In the genomic region with DNA sequence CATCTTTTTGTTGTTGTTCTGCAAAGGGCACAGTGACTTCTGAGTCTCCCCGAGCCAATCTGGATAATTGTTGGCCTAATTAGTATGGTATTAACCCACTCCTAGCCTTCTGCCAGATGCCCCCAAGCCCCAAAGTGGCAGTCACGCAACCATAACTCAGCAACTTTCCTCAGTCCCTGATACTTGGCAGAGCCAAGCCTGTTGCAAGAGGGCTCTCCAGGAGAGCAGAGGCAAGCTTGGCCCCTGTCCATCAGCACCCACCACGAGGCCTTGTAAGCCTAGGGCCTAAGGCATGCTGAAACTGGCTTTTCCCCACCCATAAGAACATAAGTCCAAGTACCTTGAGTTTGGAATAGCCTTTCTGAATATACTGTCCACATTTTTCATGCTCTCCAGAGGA, we compare ENCODE assay signal across 21 mouse cellular contexts.
DNase-seq lines count a peak whose midpoint lies in the region; ATAC-seq and TF ChIP-seq lines count a peak whose summit lies in the region.
"Had no signal": no experiment of that assay in that cellular context is flagged by ENCODE, and none has a peak within 500 bp of the region (broad histone marks: within the 10 kb centered on the region; RNA-seq: fewer than 3 reads in every experiment).

No protein-coding gene starts in this region.

- no peak overlapping the region for H3K4me2 ChIP-seq in embryonic facial prominence, embryonic 14.5 days (ENCODE audit: low read depth, low read length)
- H3K4me2 ChIP-seq in kidney, postnatal 0 days (ENCODE audit: low read length): no peak overlapping the region
- H3K4me2 ChIP-seq: heart, embryonic 11.5 days; limb, embryonic 12.5 days; liver, embryonic 11.5 days; midbrain, embryonic 13.5 days had no signal

- no peak for TF ChIP-seq CTCF in kidney, postnatal 0 days (IDR thresholded peaks at IDR 0.05; ENCODE audit: low read depth)

- no peaks in the 10 kb centered on the region for H3K27me3 ChIP-seq in embryonic facial prominence, embryonic 14.5 days (replicated peaks; ENCODE audit: control insufficient read depth, insufficient read depth, low read length)
- no peaks in the 10 kb centered on the region for H3K27me3 ChIP-seq in embryonic facial prominence, embryonic 10.5 days (replicated peaks; ENCODE audit: low read depth, poor library complexity, severe bottlenecking)
- H3K27me3 ChIP-seq in kidney, postnatal 0 days (ENCODE audit: insufficient read depth, low read length): no peaks in the 10 kb centered on the region
- H3K27me3 ChIP-seq: limb, embryonic 12.5 days; midbrain, embryonic 13.5 days had no signal

- H3K4me1 ChIP-seq in embryonic facial prominence, embryonic 14.5 days (ENCODE audit: control insufficient read depth, insufficient read depth, low read length): no peaks in the 10 kb centered on the region
- H3K4me1 ChIP-seq in embryonic facial prominence, embryonic 10.5 days: peaks cover 22% of the 10 kb centered on the region
- H3K4me1 ChIP-seq in kidney, postnatal 0 days (replicated peaks; ENCODE audit: insufficient read depth, low read length): no peaks in the 10 kb centered on the region
- H3K4me1 ChIP-seq: limb, embryonic 12.5 days; midbrain, embryonic 13.5 days had no signal

- ATAC-seq in embryonic facial prominence, embryonic 14.5 days (ENCODE audit: low read depth): 0 out of 2 replicates have a peak, but pooled peaks have one; percentile 2
- ATAC-seq in kidney, postnatal 0 days (replicated peaks; ENCODE audit: low FRiP score, low read depth): peak; percentile 54; the same call in 1 of the 2 replicates
- ATAC-seq in megakaryocyte-erythroid progenitor cell, adult 5-6 weeks (replicated peaks; ENCODE audit: low FRiP score, low TSS enrichment, poor library complexity, severe bottlenecking): no peak
- ATAC-seq: hindbrain, postnatal 0 days; intestine, embryonic 16.5 days; liver, postnatal 0 days; lung, postnatal 0 days; midbrain, embryonic 13.5 days had no signal

- H3K4me3 ChIP-seq in embryonic facial prominence, embryonic 14.5 days (ENCODE audit: low read depth, low read length): no peak overlapping the region
- H3K4me3 ChIP-seq in embryonic facial prominence, embryonic 10.5 days: no peak overlapping the region
- no peak overlapping the region for H3K4me3 ChIP-seq in kidney, postnatal 0 days (replicated peaks; ENCODE audit: low read depth, low read length)
- H3K4me3 ChIP-seq: limb, embryonic 12.5 days; midbrain, embryonic 13.5 days had no signal

- no peak for DNase-seq in embryonic facial prominence, embryonic 14.5 days (ENCODE audit: low spot score)
- no peak for DNase-seq in embryonic facial prominence, embryonic 10.5 days (ENCODE audit: low spot score)
- peak; percentile 25 for DNase-seq in retina, postnatal 1 day
- DNase-seq in retina, embryonic 14.5 days (ENCODE audit: low spot score): no peak
- no peak for DNase-seq in kidney, postnatal 0 days (ENCODE audit: low spot score)
- DNase-seq in thymus, postnatal 4 days: no peak
- DNase-seq in thymus, postnatal 10 days (ENCODE audit: low spot score in 2 of 2): no peak
- DNase-seq: adrenal gland, postnatal 10 days; cerebellum, adult 2 months; heart, adult 11 months; layer of hippocampus, postnatal 36 days; liver, postnatal 0 days; thymus, postnatal 14 days had no signal

- no peak overlapping the region for H3K9ac ChIP-seq in embryonic facial prominence, embryonic 14.5 days (ENCODE audit: low read depth, low read length)
- no peak overlapping the region for H3K9ac ChIP-seq in kidney, postnatal 0 days (ENCODE audit: low read depth, low read length)
- H3K9ac ChIP-seq: limb, embryonic 12.5 days; liver, postnatal 0 days; midbrain, embryonic 13.5 days had no signal

- WGBS in embryonic facial prominence, embryonic 14.5 days: 31% methylated on average over 3 of the region's 3 CpGs
- WGBS in embryonic facial prominence, embryonic 10.5 days: 51% methylated on average over 3 of the region's 3 CpGs
- WGBS in kidney, postnatal 0 days: 36% methylated on average over 3 of the region's 3 CpGs

- no peak overlapping the region for H3K27ac ChIP-seq in embryonic facial prominence, embryonic 14.5 days (replicated peaks; ENCODE audit: low read depth, low read length)
- H3K27ac ChIP-seq in embryonic facial prominence, embryonic 10.5 days (replicated peaks): no peak overlapping the region
- H3K27ac ChIP-seq in kidney, postnatal 0 days: no peak overlapping the region
- H3K27ac ChIP-seq: hindbrain, postnatal 0 days; limb, embryonic 12.5 days; midbrain, embryonic 13.5 days had no signal

- H3K36me3 ChIP-seq in embryonic facial prominence, embryonic 14.5 days (ENCODE audit: control insufficient read depth, insufficient read depth, low read length): peaks cover 4% of the 10 kb centered on the region; the same call in 1 of the 2 replicates
- no peaks in the 10 kb centered on the region for H3K36me3 ChIP-seq in embryonic facial prominence, embryonic 10.5 days (replicated peaks)
- no peaks in the 10 kb centered on the region for H3K36me3 ChIP-seq in kidney, postnatal 0 days (ENCODE audit: insufficient read depth, low read length)
- H3K36me3 ChIP-seq: limb, embryonic 12.5 days; midbrain, embryonic 13.5 days had no signal

- no peaks in the 10 kb centered on the region for H3K9me3 ChIP-seq in embryonic facial prominence, embryonic 14.5 days (ENCODE audit: control insufficient read depth, low read length)
- H3K9me3 ChIP-seq in embryonic facial prominence, embryonic 10.5 days: no peaks in the 10 kb centered on the region
- no peaks in the 10 kb centered on the region for H3K9me3 ChIP-seq in kidney, postnatal 0 days (replicated peaks; ENCODE audit: low read length)
- H3K9me3 ChIP-seq: limb, embryonic 12.5 days; midbrain, embryonic 13.5 days had no signal
